Mouse (Mus musculus): ENCODE measurements around the gene 0610010K14Rik. TPM values are rescaled to one million over a fixed set of nuclear protein-coding genes. Genes with fewer than 3 reads are reported as not detected.

Gene 0610010K14Rik
- total and polyA plus RNA-seq, 3 experiments: 27.7 to 153 (median 75.2) TPM

- no peak for TF ChIP-seq TBP (conservative IDR thresholded peaks at IDR 0.05; ENCODE audit: low read depth, low read length)
- no peak for TF ChIP-seq EP300 (IDR thresholded peaks at IDR 0.05; ENCODE audit: low read length)
- TF ChIP-seq JUND (conservative IDR thresholded peaks at IDR 0.05; ENCODE audit: low read depth, low read length): no peak
- no peak for TF ChIP-seq E2F4 (IDR thresholded peaks at IDR 0.05; ENCODE audit: insufficient replicate concordance, low read depth, low read length)
- no peak for TF ChIP-seq USF2 (conservative IDR thresholded peaks at IDR 0.05; ENCODE audit: low read depth, low read length)
- no peak for TF ChIP-seq UBTF (IDR thresholded peaks at IDR 0.05; ENCODE audit: low read depth, low read length)
- no peak for TF ChIP-seq SIN3A (IDR thresholded peaks at IDR 0.05; ENCODE audit: low read length)
- TF ChIP-seq POLR2AphosphoS2 (IDR thresholded peaks at IDR 0.05; ENCODE audit: low read depth, low read length): no peak
- TF ChIP-seq BHLHE40 (IDR thresholded peaks at IDR 0.05; ENCODE audit: low read depth, low read length): no peak
- no peak for TF ChIP-seq SMC3 (IDR thresholded peaks at IDR 0.05; ENCODE audit: low read depth, low read length)
- TF ChIP-seq ELF1 (IDR thresholded peaks at IDR 0.05; ENCODE audit: low read depth, low read length): no peak
- TF ChIP-seq JUN (IDR thresholded peaks at IDR 0.05; ENCODE audit: insufficient read depth, low read depth, low read length): no peak
- no peak for TF ChIP-seq HCFC1 (IDR thresholded peaks at IDR 0.05; ENCODE audit: low read depth, low read length)
- TF ChIP-seq USF1 (IDR thresholded peaks at IDR 0.05; ENCODE audit: low read depth, low read length): no peak
- TF ChIP-seq IRF4 (IDR thresholded peaks at IDR 0.05; ENCODE audit: low read depth, low read length): no peak
- no peak for TF ChIP-seq KAT2A (IDR thresholded peaks at IDR 0.05; ENCODE audit: insufficient replicate concordance, low read length)
- dilution Hi-C loops (cut with MboI; ENCODE audit: extremely low pct_ligation_motif_present, extremely low pct_unique_long_range_greater_than_20kb, low sequenced_read_pairs) (no loop called here), in situ Hi-C loops (cut with MboI; ENCODE audit: low pct_ligation_motif_present, low pct_unique_long_range_greater_than_20kb, low sequenced_read_pairs) (loop anchor here (25.0 kb wide), 2 partner anchors 385 to 535 kb away; partner anchors contain the start of genes 4930544D05Rik, Chrne and Zfp3)
- Histone ChIP-seq H3K36me3 (replicated peaks in 1 of 2; ENCODE audit: control insufficient read depth in 1 of 2, insufficient read depth in 1 of 2, low read length in 1 of 2) (peaks cover 0 to 14% of the 10 kb centered on the region in 2 experiments), H3K27me3 (replicated peaks) (peaks cover 2% of the 10 kb centered on the region), H3K4me2 (ENCODE audit: insufficient read depth, low read depth, poor library complexity, severe bottlenecking) (no peak overlapping the region), H3K9ac (ENCODE audit: insufficient read depth, low read depth) (no peak overlapping the region), H3K27ac (ENCODE audit: insufficient read depth, low read depth) (no peak overlapping the region), H3K4me1 (ENCODE audit: control insufficient read depth in 1 of 2, insufficient read depth in 2 of 2) (peaks cover 3 to 34% of the 10 kb centered on the region in 2 experiments; a peak in 3 of 4 replicates), H3K79me2 (replicated peaks; ENCODE audit: control insufficient read depth, extremely low read depth, insufficient read depth, poor library complexity, severe bottlenecking) (no peaks in the 10 kb centered on the region), H3K9me3 (replicated peaks; ENCODE audit: low read length) (no peaks in the 10 kb centered on the region), H3K4me3 (replicated peaks in 1 of 3; ENCODE audit: low read depth in 2 of 3, low read length in 2 of 3, poor library complexity in 1 of 3) (no peak overlapping the region)
- no peak for DNase-seq (ENCODE audit: extremely low read depth)
Measured at GRCm38 (mm10) chr11:70227126-70227525, 10.6 kb downstream of the 0610010K14Rik start.

DNA sequence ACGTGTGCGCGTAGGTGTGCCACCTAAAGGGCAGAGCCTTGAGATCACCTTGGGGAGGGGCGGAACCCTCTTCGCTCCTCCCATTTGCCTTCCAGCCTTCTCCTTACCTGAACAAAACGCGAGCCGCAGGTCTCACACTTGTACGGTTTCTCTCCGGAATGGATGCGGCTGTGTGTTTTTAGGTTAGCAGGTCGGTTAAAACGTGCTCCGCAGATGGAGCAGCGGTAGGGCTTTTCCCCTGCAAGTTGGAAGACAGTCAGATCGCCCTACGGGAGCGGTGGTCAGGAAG is 11.2 kb downstream of the 0610010K14Rik start:
- H3K4me3 ChIP-seq (replicated peaks in 1 of 3; ENCODE audit: low read depth in 2 of 3, low read length in 2 of 3, poor library complexity in 1 of 3): no peak overlapping the region
- peaks cover 0 to 14% of the 10 kb centered on the region in 2 experiments for H3K36me3 ChIP-seq (replicated peaks in 1 of 2; ENCODE audit: control insufficient read depth in 1 of 2, insufficient read depth in 1 of 2, low read length in 1 of 2)
- no peak overlapping the region for H3K27ac ChIP-seq (ENCODE audit: insufficient read depth, low read depth)
- no peaks in the 10 kb centered on the region for H3K79me2 ChIP-seq (replicated peaks; ENCODE audit: control insufficient read depth, extremely low read depth, insufficient read depth, poor library complexity, severe bottlenecking)
- no peak overlapping the region for H3K4me2 ChIP-seq (ENCODE audit: insufficient read depth, low read depth, poor library complexity, severe bottlenecking)
- H3K9ac ChIP-seq (ENCODE audit: insufficient read depth, low read depth): no peak overlapping the region
- H3K4me1 ChIP-seq (ENCODE audit: control insufficient read depth in 1 of 2, insufficient read depth in 2 of 2): peaks cover 4 to 38% of the 10 kb centered on the region in 2 experiments; a peak in 3 of 4 replicates
- TF ChIP-seq ETS1 (conservative IDR thresholded peaks at IDR 0.05; ENCODE audit: low read depth, low read length) (no peak), TCF12 (IDR thresholded peaks at IDR 0.05; ENCODE audit: low read depth, low read length) (no peak), ZMIZ1 (IDR thresholded peaks at IDR 0.05; ENCODE audit: low read depth, low read length) (no peak), SMC3 (IDR thresholded peaks at IDR 0.05; ENCODE audit: low read depth, low read length) (no peak), MAFK (IDR thresholded peaks at IDR 0.05; ENCODE audit: insufficient replicate concordance, low read length) (no peak), MAZ (IDR thresholded peaks at IDR 0.05; ENCODE audit: low read depth, low read length) (no peak), ZNF384 (IDR thresholded peaks at IDR 0.05; ENCODE audit: low read depth, low read length) (no peak), RCOR1 (conservative IDR thresholded peaks at IDR 0.05; ENCODE audit: low read depth, low read length) (no peak), ZKSCAN1 (IDR thresholded peaks at IDR 0.05; ENCODE audit: borderline replicate concordance, low read depth, low read length) (no peak), PAX5 (IDR thresholded peaks at IDR 0.05; ENCODE audit: low read length) (no peak), JUND (conservative IDR thresholded peaks at IDR 0.05; ENCODE audit: low read depth, low read length) (no peak), TBP (conservative IDR thresholded peaks at IDR 0.05; ENCODE audit: low read depth, low read length) (no peak), GABPA (IDR thresholded peaks at IDR 0.05; ENCODE audit: insufficient replicate concordance, low read depth, low read length) (no peak)
- dilution Hi-C loops (cut with MboI; ENCODE audit: extremely low pct_ligation_motif_present, extremely low pct_unique_long_range_greater_than_20kb, low sequenced_read_pairs) (no loop called here), in situ Hi-C loops (cut with MboI; ENCODE audit: low pct_ligation_motif_present, low pct_unique_long_range_greater_than_20kb, low sequenced_read_pairs) (loop anchor here (25.0 kb wide), 2 partner anchors 386 to 536 kb away; partner anchors contain the start of genes 4930544D05Rik, Chrne and Zfp3)
- no peaks in the 10 kb centered on the region for H3K9me3 ChIP-seq (replicated peaks; ENCODE audit: low read length)
- no peak for DNase-seq (ENCODE audit: extremely low read depth)
- peaks cover 2% of the 10 kb centered on the region for H3K27me3 ChIP-seq (replicated peaks)

Measured in CH12.LX (cell line).